In the genomic region with DNA sequence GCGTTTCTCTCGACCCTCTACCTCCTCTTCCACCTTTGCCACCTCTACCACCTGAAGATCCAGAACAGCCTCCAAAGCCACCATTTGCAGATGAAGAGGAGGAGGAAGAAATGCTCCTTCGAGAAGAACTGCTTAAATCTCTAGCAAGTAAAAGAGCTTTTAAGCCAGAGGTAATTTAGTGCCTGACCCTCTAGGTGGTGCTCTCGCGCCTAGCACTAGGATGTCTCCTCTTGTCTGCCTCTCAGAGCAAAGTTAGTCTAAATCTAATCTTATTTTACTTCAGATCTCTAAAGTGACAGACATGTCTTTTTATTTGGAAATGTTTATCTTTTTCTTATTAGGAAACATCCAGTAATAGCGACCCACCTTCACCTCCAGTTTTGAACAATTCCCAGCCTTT, we compare ENCODE assay signal across 9 mouse cellular contexts. TPM values are rescaled to one million over a fixed set of nuclear protein-coding genes. Genes with fewer than 3 reads are reported as not detected.
DNase-seq lines count a peak whose midpoint lies in the region; TF ChIP-seq lines count a peak whose summit lies in the region.
"Had no signal": no experiment of that assay in that cellular context is flagged by ENCODE, and none has a peak within 500 bp of the region (broad histone marks: within the 10 kb centered on the region; RNA-seq: fewer than 3 reads in every experiment).

No protein-coding gene starts in this region.

- H3K4me1 ChIP-seq in heart, adult 2 months (ENCODE audit: control insufficient read depth, insufficient read depth, low read length), result no peaks in the 10 kb centered on the region; the same call in 1 of the 2 replicates
- H3K4me1 ChIP-seq in heart, embryonic 10.5 days, result no peaks in the 10 kb centered on the region
- H3K4me1 ChIP-seq in MEL (ENCODE audit: control insufficient read depth in 1 of 2, insufficient read depth in 2 of 2, low read length in 2 of 2), result no peaks in the 10 kb centered on the region
- H3K4me1 ChIP-seq: megakaryocyte, embryonic 14.5 days had no signal

- peak; percentile 59 for TF ChIP-seq RAD21 in MEL (IDR thresholded peaks at IDR 0.05; ENCODE audit: low read depth, low read length)

- no peak overlapping the region for H3K27ac ChIP-seq in heart, adult 2 months
- H3K27ac ChIP-seq in heart, embryonic 10.5 days, result no peak overlapping the region
- no peak overlapping the region for H3K27ac ChIP-seq in MEL (ENCODE audit: control insufficient read depth, low read depth, low read length)
- H3K27ac ChIP-seq in layer of hippocampus, adult 2 months, result no peak overlapping the region

- DNase-seq in heart, adult 2 months, result peak; percentile 22 to 53
- no peak for DNase-seq in heart, embryonic 10.5 days (ENCODE audit: low spot score)
- DNase-seq in MEL (ENCODE audit: low read depth, low spot score), result peak; percentile 80
- DNase-seq in cerebellum, adult 9-10 months, result peak; percentile 42
- peak; percentile 15 to 37 for DNase-seq in frontal cortex, postnatal 25 days (ENCODE audit: low spot score in 2 of 2)
- DNase-seq in layer of hippocampus, adult 2 months (ENCODE audit: low spot score in 2 of 2), result peak; percentile 27 to 71
- DNase-seq in lung, postnatal 25 days (ENCODE audit: low spot score), result peak; percentile 15
- peak; percentile 11 to 48 for DNase-seq in spleen, postnatal 14 days (ENCODE audit: low spot score in 2 of 2)

- no peaks in the 10 kb centered on the region for H3K79me2 ChIP-seq in heart, adult 2 months (replicated peaks; ENCODE audit: control insufficient read depth, insufficient read depth, low read length)
- no peaks in the 10 kb centered on the region; the same call in 1 of the 2 replicates for H3K79me2 ChIP-seq in MEL (ENCODE audit: control insufficient read depth, insufficient read depth, low read length, poor library complexity)

- H3K9me3 ChIP-seq in heart, embryonic 10.5 days, result no peaks in the 10 kb centered on the region
- H3K9me3 ChIP-seq in MEL (replicated peaks; ENCODE audit: insufficient read depth, low read length), result no peaks in the 10 kb centered on the region
- H3K9me3 ChIP-seq: megakaryocyte, embryonic 14.5 days had no signal

- no peak overlapping the region for H3K4me3 ChIP-seq in heart, adult 2 months
- H3K4me3 ChIP-seq in heart, embryonic 10.5 days, result no peak overlapping the region
- H3K4me3 ChIP-seq in MEL (ENCODE audit: control insufficient read depth in 1 of 2, insufficient read depth in 1 of 2, low read depth in 2 of 2, low read length in 2 of 2), result no peak overlapping the region
- H3K4me3 ChIP-seq in layer of hippocampus, adult 2 months, result no peak overlapping the region
- H3K4me3 ChIP-seq: megakaryocyte, embryonic 14.5 days had no signal

- H3K27me3 ChIP-seq in heart, adult 2 months (ENCODE audit: control insufficient read depth, insufficient read depth, low read length), result no peaks in the 10 kb centered on the region
- H3K27me3 ChIP-seq in heart, embryonic 10.5 days (ENCODE audit: insufficient read depth, poor library complexity, severe bottlenecking), result no peaks in the 10 kb centered on the region
- H3K27me3 ChIP-seq in MEL (ENCODE audit: control insufficient read depth in 1 of 2, insufficient read depth in 2 of 2, low read length in 2 of 2), result no peaks in the 10 kb centered on the region
- H3K27me3 ChIP-seq: megakaryocyte, embryonic 14.5 days had no signal

- intact Hi-C loops in heart, adult 2 months (cut with DNase I), result loop anchor here (2.0 to 5.0 kb wide), 2 partner anchors 84 to 791 kb away; no protein-coding TSS in a partner anchor

- TF ChIP-seq CTCF in heart, adult 2 months (IDR thresholded peaks at IDR 0.05), result peak; percentile 83
- TF ChIP-seq CTCF in MEL (IDR thresholded peaks at IDR 0.05 in 2 of 3, conservative IDR thresholded peaks at IDR 0.05 in 1 of 3; ENCODE audit: control insufficient read depth in 1 of 3, insufficient read depth in 1 of 3, low read depth in 2 of 3, low read length in 3 of 3, poor library complexity in 1 of 3, severe bottlenecking in 1 of 3), result peak; percentile 67 to 78 (median 71)
- peak; percentile 89 for TF ChIP-seq CTCF in layer of hippocampus, adult 2 months (conservative IDR thresholded peaks at IDR 0.05)

- no peak for TF ChIP-seq POLR2A in heart, adult 2 months (IDR thresholded peaks at IDR 0.05; ENCODE audit: insufficient read depth, low read depth, low read length)
- TF ChIP-seq POLR2A in MEL (IDR thresholded peaks at IDR 0.05; ENCODE audit: control insufficient read depth in 1 of 2, insufficient read depth in 1 of 2, low read depth in 1 of 2, low read length in 2 of 2, poor library complexity in 1 of 2), result no peak

- H3K36me3 ChIP-seq in heart, adult 2 months (ENCODE audit: control insufficient read depth, insufficient read depth, low read length), result peaks cover 11% of the 10 kb centered on the region
- H3K36me3 ChIP-seq in heart, embryonic 10.5 days, result peaks cover 89% of the 10 kb centered on the region
- peaks cover 0 to 61% of the 10 kb centered on the region in 2 experiments; a peak in 3 of 4 replicates for H3K36me3 ChIP-seq in MEL (ENCODE audit: control insufficient read depth in 1 of 2, insufficient read depth in 2 of 2, low read length in 2 of 2)

- no peak for TF ChIP-seq EP300 in heart, adult 2 months (IDR thresholded peaks at IDR 0.05; ENCODE audit: insufficient read depth, low read depth, low read length)
- TF ChIP-seq EP300 in MEL (IDR thresholded peaks at IDR 0.05; ENCODE audit: low read depth in 1 of 2, low read length in 2 of 2), result no peak

- WGBS in heart, adult 2 months, result 69% methylated on average over 6 of the region's 6 CpGs
- WGBS in heart, embryonic 10.5 days, result 74% methylated on average over 6 of the region's 6 CpGs

- no peak overlapping the region for H3K9ac ChIP-seq in heart, adult 2 months (ENCODE audit: low read depth, low read length)
- no peak overlapping the region for H3K9ac ChIP-seq in MEL (ENCODE audit: control insufficient read depth, low read depth, low read length, poor library complexity, severe bottlenecking)

TF ChIP-seq in MEL, 35 proteins besides CTCF, POLR2A, EP300 and RAD21:
- TF ChIP-seq MAFK (IDR thresholded peaks at IDR 0.05; ENCODE audit: borderline replicate concordance, low read depth, low read length), result no peak
- no peak for TF ChIP-seq MYC (IDR thresholded peaks at IDR 0.05; ENCODE audit: low read depth, low read length)
- no peak for TF ChIP-seq GABPA (IDR thresholded peaks at IDR 0.05; ENCODE audit: low read depth, low read length)
- no peak for TF ChIP-seq CHD1 (IDR thresholded peaks at IDR 0.05; ENCODE audit: low read depth, low read length)
- no peak for TF ChIP-seq KAT2A (conservative IDR thresholded peaks at IDR 0.05; ENCODE audit: low read depth, low read length)
- no peak for TF ChIP-seq ZMIZ1 (IDR thresholded peaks at IDR 0.05; ENCODE audit: low read depth, low read length)
- peak; percentile 59 for TF ChIP-seq SMC3 (IDR thresholded peaks at IDR 0.05; ENCODE audit: low read depth, low read length)
TF ChIP-seq in MEL: peak in this region for 1.

RNA-seq across cellular contexts. Expression of a gene that starts 21.6 kb away (rescaled TPM):
- 10 to 100 TPM; 13.3 TPM for total RNA-seq in heart, adult 2 months (2021)
- polyA plus RNA-seq in heart, adult 2 months (2012; rRNA removed), result 13.7 and 29.3 TPM in 2 replicates
- polyA plus RNA-seq in heart, embryonic 10.5 days (2016; fragmentation: Nextera tagmentation; extraction: Ambion mirVana), result 14.5 and 19.5 TPM in 2 replicates
- 14.4 and 16.7 TPM in 2 replicates for total RNA-seq in MEL (2012; rRNA removed)
- 10 to 100 TPM in 1 of 2 experiments, not detected in 1; 28.7 TPM for polyA plus RNA-seq in MEL (2012; ENCODE audit: insufficient read depth in 1 of 2, insufficient read length in 2 of 2, low read depth in 1 of 2, low replicate concordance in 2 of 2, missing spikeins in 1 of 2)
- total RNA-seq in layer of hippocampus, adult 2 months (2021), result 10 to 100 TPM; 51.9 to 54.9 TPM

RNA-seq across cellular contexts. Expression of a gene that starts 22.1 kb away (rescaled TPM):
- total RNA-seq in heart, adult 2 months (2021), result 1 to 10 TPM; 7.9 to 9.3 TPM
- 5.0 and 7.8 TPM in 2 replicates for polyA plus RNA-seq in heart, adult 2 months (2012; rRNA removed)
- 16.7 and 18.1 TPM in 2 replicates for polyA plus RNA-seq in heart, embryonic 10.5 days (2016; fragmentation: Nextera tagmentation; extraction: Ambion mirVana)
- total RNA-seq in MEL (2012; rRNA removed), result 4.3 and 5.9 TPM in 2 replicates
- polyA plus RNA-seq in MEL (2012; ENCODE audit: insufficient read depth in 1 of 2, insufficient read length in 2 of 2, low read depth in 1 of 2, low replicate concordance in 2 of 2, missing spikeins in 1 of 2), result 1 to 10 TPM in 1 of 2 experiments, not detected in 1; 5.8 TPM
- total RNA-seq in layer of hippocampus, adult 2 months (2021), result 10 to 100 TPM; 15.3 to 15.5 TPM

RNA-seq across cellular contexts. Expression of a gene that starts 44.1 kb away (rescaled TPM):
- total RNA-seq in heart, adult 2 months (2021), result 10 to 100 TPM; 12.1 to 15.1 TPM
- 8.6 and 11.5 TPM in 2 replicates for polyA plus RNA-seq in heart, adult 2 months (2012; rRNA removed)
- polyA plus RNA-seq in heart, embryonic 10.5 days (2016; fragmentation: Nextera tagmentation; extraction: Ambion mirVana), result 24.1 and 25.9 TPM in 2 replicates
- 10.7 and 12.1 TPM in 2 replicates for total RNA-seq in MEL (2012; rRNA removed)
- polyA plus RNA-seq in MEL (2012; ENCODE audit: insufficient read depth in 1 of 2, insufficient read length in 2 of 2, low read depth in 1 of 2, low replicate concordance in 2 of 2, missing spikeins in 1 of 2), result 10 to 100 TPM in 1 of 2 experiments, not detected in 1; 16.6 TPM
- total RNA-seq in layer of hippocampus, adult 2 months (2021), result 10 to 100 TPM; 42.0 to 42.7 TPM
